Mouse (Mus musculus) gastrocnemius, adult 8-10 months (tissue): Measurements from ENCODE around the gene Itgb2l. TPM values are rescaled to one million over a fixed set of nuclear protein-coding genes. Genes with fewer than 3 reads are reported as not detected.
"Not testable (repeated sequence)": the region's sequence is repeated elsewhere in the genome, so short reads cannot be mapped to it uniquely, and the experiment has no call there.

ENCODE experiments used
- DNase-seq, 2 experiments: peaks; one replicate each; pipeline ENCODE4 v3.0.0; 2022; ENCODE audit warnings: low spot score in 2 of 2
- total RNA-seq, 4 experiments: library from RNA; stranded (reverse); gene quantifications; 2 replicates each; pipeline ENCODE4 v1.2.4; 2022

The Itgb2l gene
- not detected for total RNA-seq

- DNase-seq = no peak
Observed at GRCm38 (mm10) chr16:96443468-96443867, at the start of gene Itgb2l. TSS of gene Itgb2l (minus strand) at chr16:96443619.

DNA sequence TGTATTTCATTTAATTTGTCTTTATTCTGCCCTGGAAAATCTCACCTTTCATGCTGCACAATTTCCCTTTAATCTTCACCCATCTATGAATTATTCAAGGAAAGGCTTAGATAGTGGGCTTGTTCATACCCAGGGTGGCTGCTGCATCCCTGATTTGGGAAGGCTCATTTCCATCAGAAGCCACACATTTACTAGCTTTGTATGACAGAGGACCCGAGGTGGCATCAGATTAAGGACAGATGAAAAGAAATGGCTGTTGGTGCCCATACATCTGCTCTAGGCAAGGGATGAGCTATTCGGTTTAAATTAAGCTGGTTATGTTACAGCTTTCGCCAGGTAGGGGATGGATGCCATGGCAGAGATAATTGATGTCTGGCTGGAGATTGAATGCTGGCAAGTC lies 48.1 kb upstream of the Itgb2l start:
- no peak for DNase-seq

DNA sequence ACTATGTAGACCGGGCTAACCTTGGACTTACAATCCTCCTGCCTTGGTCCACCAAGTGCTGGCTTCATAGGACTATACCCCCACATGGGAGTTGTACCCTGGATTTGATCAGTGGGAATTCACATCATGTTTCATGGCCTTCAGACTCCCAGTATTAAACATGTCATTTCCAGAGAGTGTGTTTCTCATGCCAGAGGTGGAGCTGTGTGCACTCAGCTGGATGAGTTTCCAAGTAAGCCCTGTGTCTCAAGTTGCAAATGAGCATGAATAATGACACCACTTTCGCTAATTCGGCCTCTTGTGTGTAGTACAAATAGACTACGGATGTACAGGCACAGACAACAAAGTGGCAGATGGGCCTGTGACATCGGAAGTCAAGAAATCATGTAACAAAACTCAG lies 44.6 kb upstream of the Itgb2l start:
- DNase-seq = no peak

GRCm38 (mm10) chr16:96487007-96487684 lies 43.7 kb upstream of the Itgb2l start:
- DNase-seq = no peak

DNA sequence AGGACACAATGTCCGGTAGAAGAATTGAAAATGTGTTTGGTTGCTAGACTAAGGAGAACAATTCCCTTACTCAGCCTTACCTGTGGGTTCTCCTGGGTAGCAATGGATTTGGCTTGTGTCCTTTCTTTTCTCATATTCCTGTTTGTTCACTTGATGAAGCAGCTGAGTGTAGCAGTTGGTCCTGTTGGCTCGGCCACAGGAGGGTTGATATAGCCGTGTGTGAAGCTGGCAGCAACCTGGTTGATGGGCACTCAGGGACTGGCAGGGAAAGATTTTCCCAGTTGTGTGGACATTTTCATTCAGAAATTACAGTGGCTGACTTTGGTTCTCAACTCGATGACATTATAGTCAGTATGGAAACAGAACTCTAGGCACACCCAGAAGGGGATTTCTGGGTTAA lies 38.4 kb upstream of the Itgb2l start:
- no peak for DNase-seq

GRCm38 (mm10) chr16:96474185-96474584 lies 30.8 kb upstream of the Itgb2l start:
- DNase-seq = no peak

DNA sequence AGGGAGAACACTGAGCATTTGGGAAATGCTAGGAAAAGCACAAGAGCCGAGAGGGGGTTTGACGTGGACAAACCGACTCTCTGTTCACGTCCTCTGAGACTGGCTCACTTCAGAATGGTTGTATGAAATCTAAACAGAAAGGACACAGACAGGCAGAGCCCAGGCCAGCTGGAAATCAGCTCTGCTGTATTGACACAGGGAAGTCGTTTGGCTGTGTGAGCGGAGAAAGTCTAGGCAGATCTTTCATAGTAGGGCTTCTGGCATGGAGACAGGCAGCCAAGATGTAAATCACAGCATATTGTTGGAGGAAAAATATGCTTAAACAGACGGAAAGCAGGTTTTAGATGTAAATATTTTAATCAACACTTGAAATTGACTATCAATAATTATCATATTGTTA lies 29.4 kb upstream of the Itgb2l start:
- DNase-seq = no peak

DNA sequence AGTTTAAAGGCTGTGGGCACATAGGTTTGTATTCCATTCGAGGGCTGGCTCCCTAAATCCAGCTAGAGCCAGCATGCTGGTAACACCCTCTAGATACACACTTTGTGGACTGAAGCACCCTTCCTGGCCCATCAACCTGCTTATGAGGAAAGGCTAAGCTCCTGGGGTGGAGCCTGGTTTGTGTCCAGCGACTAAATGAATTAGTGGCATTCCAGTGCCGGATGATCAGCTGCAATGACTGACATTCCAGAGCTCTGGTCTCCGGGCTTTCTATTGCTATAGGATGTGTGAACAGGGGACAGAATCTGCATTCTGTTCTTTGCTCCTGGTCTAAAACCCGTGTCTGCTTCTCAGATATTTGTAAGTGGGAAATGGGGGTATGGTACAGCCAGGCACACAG lies 28.9 kb upstream of the Itgb2l start:
- no peak for DNase-seq

GRCm38 (mm10) chr16:96469640-96470039 lies 26.2 kb upstream of the Itgb2l start:
- DNase-seq = no peak

DNA sequence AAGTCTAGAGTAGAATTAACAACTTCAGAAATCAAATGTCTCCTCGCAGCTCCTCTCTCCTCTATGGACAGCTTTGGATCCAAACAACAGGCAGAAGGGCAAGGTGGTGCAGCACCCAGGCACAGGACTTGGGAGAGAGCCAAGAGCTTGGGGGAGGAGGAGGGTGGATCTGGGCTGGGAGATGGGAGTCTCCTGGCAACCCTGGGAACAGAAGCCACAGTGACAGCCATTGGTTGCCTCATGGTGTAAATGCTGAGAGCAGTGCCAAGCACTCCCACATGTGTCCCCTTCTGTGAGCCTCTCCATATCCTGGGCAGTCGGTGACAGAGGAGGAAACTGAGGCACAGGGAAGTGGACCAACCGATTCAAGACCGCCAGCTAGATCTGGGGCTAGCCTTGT lies 25.3 kb upstream of the Itgb2l start:
- DNase-seq = no peak

DNA sequence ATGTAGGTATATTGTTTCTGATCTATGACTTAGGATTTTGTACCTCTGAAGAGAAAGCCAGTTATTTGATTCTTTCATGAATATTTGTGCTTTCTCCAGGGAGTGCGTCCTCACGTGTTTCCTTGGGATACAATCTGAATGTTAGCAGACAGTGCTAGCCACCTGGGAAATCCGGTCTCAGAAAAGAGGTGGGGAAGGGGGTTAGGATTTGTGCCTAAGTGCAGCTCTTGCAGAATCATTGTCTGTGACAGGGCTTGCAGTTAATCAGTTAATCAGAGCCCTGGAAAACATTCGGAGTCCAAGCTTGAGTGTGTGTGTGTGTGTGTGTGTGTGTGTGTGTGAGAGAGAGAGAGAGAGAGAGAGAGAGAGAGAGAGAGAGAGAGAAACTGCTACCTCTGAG lies 24.6 kb upstream of the Itgb2l start:
- DNase-seq = no peak

DNA sequence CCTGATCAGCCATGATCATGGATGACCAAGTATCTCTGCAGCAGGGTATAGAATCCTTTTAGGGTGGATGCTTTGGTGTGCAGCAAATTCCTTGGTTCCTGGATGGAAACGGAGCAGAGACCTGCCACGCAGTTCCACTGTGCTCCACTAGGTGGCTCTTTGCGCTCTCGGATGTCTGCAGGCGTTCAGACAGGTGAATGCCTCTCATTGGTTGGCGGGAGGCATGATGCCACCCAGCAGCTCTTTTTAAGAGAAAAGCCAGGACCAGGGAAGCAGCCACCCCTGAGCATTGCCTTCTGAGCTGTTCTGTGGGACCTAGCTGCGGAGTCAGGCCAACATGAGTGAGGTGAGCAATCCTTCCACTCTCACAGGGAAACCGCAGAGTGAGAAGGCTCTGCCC lies 24.0 kb upstream of the Itgb2l start, which contains the start of gene Pcp4:
TSS of gene Pcp4 (plus strand) at position 162 of the 400 bp plus-strand sequence.
- DNase-seq = peak; percentile 13 to 34

DNA sequence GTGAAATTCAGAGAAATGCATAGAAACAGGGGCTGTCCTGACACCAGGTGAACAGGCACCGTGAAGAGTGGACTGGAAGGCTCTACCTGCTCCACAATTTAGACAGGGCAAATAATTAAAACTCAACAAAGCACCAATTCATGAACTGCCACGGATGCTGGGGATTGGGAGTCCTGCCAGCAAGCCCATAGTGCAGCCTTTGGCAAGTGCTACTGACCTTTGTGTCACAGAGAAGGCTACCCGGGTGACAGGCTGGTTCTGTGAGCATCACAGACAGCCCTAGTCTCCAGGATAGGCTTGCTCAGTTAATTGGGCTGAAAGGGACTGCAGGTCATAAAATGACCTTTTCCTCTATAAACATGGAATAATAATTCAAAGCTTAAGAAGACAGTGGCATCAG lies 17.4 kb upstream of the Itgb2l start:
- DNase-seq = no peak

GRCm38 (mm10) chr16:96459356-96459755 lies 15.9 kb upstream of the Itgb2l start:
- no peak for DNase-seq

DNA sequence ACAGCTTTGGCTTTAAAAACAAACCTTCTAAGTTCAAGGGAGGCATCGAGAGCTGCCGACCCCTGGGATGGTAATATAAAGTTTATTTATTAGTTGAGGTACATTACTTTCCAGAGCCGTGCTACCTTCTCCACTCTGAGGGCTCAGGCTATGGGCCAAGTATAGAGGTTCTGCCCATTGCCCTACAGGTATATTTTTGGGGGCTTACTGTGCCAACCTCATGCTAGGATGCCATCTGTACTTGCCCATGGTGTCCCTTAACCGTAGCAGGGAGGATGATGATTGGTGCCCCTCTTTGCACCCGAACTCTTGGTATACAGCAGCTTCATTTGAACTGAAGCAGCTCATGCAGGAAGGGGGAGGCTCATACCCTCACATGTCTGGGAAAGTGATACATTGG lies 14.2 kb upstream of the Itgb2l start:
- no peak for DNase-seq

GRCm38 (mm10) chr16:96454086-96454485 lies 10.7 kb upstream of the Itgb2l start:
- DNase-seq = no peak

DNA sequence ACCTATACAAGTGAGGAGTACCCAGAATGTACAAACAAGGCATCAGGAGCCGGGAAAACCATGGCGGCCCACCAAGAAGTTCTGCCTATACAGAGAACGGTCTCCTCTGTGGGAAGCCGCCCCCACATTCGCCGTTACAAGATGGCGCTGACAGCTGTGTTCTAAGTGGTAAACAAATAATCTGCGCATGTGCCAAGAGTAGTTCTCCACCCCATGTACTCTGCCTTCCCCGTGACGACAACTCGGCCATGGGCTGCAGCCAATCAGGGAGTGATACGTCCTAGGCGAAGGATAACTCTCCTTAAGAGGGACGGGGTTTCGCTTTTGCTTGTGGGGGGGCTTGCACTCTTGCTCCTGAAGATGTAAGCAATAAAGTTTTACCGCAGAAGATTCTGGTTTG lies 7.5 kb upstream of the Itgb2l start:
- DNase-seq = not testable (repeated sequence)

- no peak for DNase-seq
Observed at GRCm38 (mm10) chr16:96441826-96442225, 1.6 kb downstream of the Itgb2l start.

- no peak for DNase-seq
Observed at GRCm38 (mm10) chr16:96440871-96441270, 2.5 kb downstream of the Itgb2l start.

GRCm38 (mm10) chr16:96439682-96440081 lies 3.7 kb downstream of the Itgb2l start:
- DNase-seq = no peak

DNA sequence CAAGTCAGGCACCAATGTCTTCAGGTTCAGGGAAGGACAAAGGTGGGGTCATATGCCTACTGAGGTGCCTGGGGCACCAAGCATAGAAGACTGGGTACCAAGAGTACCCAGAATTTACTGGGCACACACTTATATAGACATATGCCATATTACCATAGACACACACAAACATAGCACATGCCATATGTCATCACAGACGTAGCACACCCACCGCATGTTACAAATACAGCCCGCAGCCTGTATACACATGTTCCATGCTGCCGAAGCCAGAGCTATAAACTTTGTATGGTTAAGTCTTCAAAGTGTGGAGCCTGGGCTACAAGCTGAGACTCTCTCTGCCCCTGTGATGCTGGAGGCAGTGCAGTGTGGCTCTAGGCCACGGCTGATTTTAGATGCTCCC lies 4.5 kb downstream of the Itgb2l start:
- no peak for DNase-seq

DNA sequence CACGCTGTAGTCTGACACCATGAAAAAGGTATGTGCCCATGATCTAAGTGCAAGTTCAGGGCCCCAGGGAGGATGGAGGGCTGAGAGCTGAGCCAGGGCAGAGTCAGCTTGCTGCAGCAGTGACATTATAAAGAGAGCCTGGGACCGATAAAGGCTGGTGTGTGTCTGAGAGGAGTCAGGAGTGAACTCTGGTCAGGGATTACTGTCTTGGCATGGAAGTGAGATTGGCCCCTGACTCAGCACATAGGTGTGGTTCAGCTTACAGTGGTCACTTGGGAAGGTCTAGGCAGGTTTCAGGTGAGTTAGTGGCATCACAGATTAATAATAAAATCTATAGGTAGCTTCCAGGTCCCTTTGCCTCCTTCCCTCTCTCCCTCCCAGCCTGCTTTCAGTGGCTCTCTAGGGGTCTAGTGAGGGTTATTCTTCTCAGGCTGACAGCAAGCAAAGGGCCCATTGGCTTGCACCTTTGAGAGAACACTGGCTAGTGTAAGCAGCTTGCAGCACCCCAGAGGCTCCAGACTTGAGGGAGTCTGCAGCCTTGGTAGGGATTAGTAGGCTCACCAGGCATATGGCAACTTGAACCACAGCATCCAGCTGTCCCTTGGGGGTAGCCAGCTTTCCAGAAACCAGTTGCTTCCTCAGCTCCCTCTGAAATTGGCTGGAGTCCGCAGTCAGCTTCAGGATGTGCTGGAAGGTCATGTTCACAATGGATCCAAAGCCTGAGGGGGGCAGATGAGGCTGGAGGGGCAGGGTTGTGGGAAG lies 9.2 kb downstream of the Itgb2l start:
- no peak for DNase-seq

- no peak for DNase-seq
Observed at GRCm38 (mm10) chr16:96433266-96433665, 10.2 kb downstream of the Itgb2l start.
